Mouse (Mus musculus) heart, embryonic 12.5 days (tissue): ENCODE data around the gene Gm20388. TPM values are rescaled to one million over a fixed set of nuclear protein-coding genes. Genes with fewer than 3 reads are reported as not detected.

Experiments
- ATAC-seq: fragments of 200-750 bp; cut with Nextera tagmentation; 2 replicates; pipeline ENCODE4 v1.8.0; 2017; ENCODE audit warnings: moderate TSS enrichment, moderate library complexity; ENCODE audit not compliant: insufficient number of reproducible peaks, low FRiP score
- H3K27ac ChIP-seq: fragments of 300-500 bp; sonication (generic); 2 replicates; pipeline ENCODE4 v1.5.1; 2016; ENCODE audit warnings: mild to moderate bottlenecking, moderate library complexity; ENCODE audit not compliant: poor library complexity, severe bottlenecking
- H3K27me3 ChIP-seq: fragments of 300-500 bp; sonication (generic); replicated peaks from 2 replicates; pipeline ENCODE4 v1.6.1; 2016; ENCODE audit warnings: mild to moderate bottlenecking, moderate library complexity
- H3K36me3 ChIP-seq: fragments of 300-500 bp; sonication (generic); 2 replicates; pipeline ENCODE4 v1.6.1; 2016; ENCODE audit warnings: mild to moderate bottlenecking, moderate library complexity
- H3K4me1 ChIP-seq: fragments of 300-500 bp; sonication (generic); replicated peaks from 2 replicates; pipeline ENCODE4 v1.6.1; 2016; ENCODE audit warnings: mild to moderate bottlenecking
- H3K4me2 ChIP-seq: fragments of 300-500 bp; sonication (generic); 2 replicates; pipeline ENCODE4 v1.6.1; 2016; ENCODE audit warnings: mild to moderate bottlenecking, moderate library complexity
- H3K4me3 ChIP-seq: fragments of 300-500 bp; sonication (generic); 2 replicates; pipeline ENCODE4 v1.5.1; 2016; ENCODE audit warnings: mild to moderate bottlenecking
- H3K9ac ChIP-seq: fragments of 300-500 bp; sonication (generic); 2 replicates; pipeline ENCODE4 v1.6.1; 2016; ENCODE audit warnings: mild to moderate bottlenecking, moderate library complexity
- H3K9me3 ChIP-seq: fragments of 300-500 bp; sonication (generic); replicated peaks from 2 replicates; pipeline ENCODE4 v1.6.1; 2016; ENCODE audit warnings: mild to moderate bottlenecking, moderate library complexity
- WGBS: fragments of 180-500 bp; shearing (Covaris S2); methylation state at CpG from one replicate; pipeline ENCODE4 v1.1.7; 2016; 5-methylcytosine and 5-hydroxymethylcytosine counted together
- polyA plus RNA-seq: library from polyadenylated mRNA; unstranded; fragments of >200 nt; fragmentation: Nextera tagmentation; extraction: Ambion mirVana; gene quantifications from 2 replicates; pipeline ENCODE4 v1.2.1, GENCODE M21; 2016

Gm20388 gene
- polyA plus RNA-seq, 1 experiment from 2014 or later = not detected

DNA sequence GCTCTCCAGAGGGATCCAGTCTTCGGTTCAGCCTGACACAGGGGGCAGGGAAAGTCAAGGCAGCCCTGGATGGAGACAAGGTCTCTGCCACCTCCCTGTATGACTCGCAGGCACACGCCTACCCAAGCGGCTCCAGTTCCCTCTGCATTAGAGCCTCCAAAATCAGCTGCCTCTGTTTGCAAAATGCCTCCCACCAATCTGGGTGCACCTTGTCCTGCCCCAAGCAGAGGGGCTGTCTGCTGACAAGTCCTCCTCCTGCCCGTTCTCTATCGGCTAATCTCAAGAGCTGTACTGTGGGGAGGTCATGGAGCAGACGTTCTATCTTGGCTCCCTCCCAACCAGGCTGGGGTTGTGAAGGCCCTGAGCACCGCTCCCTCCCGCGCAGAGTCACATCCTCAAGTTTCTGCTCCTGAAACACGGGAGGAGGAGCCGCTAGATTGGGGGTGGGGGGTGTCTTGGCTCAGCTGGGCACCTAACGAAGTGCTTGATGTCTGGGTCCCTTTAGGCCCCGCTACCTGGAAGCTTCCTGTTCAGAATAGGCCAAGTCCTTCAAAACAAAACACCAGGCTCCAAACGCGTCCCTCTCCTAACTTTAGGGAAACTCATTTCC, 2564.4 kb downstream of the Gm20388 start:
- Histone ChIP-seq H3K9ac (peak overlapping the region; percentile 96), H3K4me3 (peak overlapping the region; percentile 94), H3K27ac (peak overlapping the region; percentile 84), H3K4me2 (peak overlapping the region; percentile 90), H3K36me3 (peaks cover 51% of the 10 kb centered on the region), H3K9me3 (no peaks in the 10 kb centered on the region), H3K4me1 (peaks cover 24% of the 10 kb centered on the region), H3K27me3 (no peaks in the 10 kb centered on the region)
- ATAC-seq = peak; percentile 27; the same call in 1 of the 2 replicates
- WGBS = 6% methylated on average over 16 of the region's 16 CpGs

DNA sequence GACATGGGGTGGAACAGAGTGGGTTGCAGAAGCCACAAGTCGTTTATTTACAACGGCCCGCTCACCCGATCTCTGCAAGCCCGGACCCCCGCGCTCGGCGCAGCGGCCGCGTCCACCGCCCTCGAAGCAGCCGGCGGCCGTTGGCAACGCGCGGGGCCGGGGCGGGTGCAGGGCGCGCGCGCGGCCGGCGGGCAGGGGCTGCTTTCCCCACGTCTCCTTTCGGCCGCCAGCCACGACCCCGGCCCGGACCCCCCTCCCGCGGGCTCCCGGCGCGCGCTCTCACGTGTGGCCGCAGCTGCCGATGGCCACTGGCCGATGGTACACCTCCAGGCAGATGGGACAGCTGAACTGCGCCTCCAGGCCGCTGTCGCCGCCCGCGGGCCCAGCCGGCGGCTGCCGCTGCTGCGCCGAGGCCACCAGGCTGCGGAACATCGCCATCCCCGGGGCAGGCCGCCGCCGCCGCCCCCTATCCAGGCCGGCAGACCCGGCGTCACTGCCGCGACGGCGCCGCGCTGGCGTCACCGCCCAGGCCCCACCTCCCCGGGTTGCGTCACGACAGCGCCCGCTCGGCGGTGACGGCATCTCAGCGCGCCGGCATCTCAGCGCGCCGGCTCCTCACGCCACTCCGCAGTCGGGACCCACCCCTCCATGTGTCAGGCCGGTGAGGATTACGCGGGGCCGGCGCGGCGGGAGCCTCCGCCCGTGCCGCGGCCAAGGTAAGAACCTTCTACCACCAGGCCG, 2565.1 kb downstream of the Gm20388 start, which contains the start of the genes Rnf166 and Ctu2:
Gene Rnf166, minus strand, starts transcription at position 485 of the 741 bp plus-strand sequence.
Gene Ctu2, plus strand, starts transcription at position 564 of the 741 bp plus-strand sequence.
- Histone ChIP-seq H3K27ac (peak within 1 kb of the TSS; percentile 84), H3K36me3 (peaks cover 52% of the 10 kb centered on the region), H3K4me2 (peak within 1 kb of the TSS; percentile 90), H3K4me1 (peaks cover 24% of the 10 kb centered on the region), H3K27me3 (no peaks in the 10 kb centered on the region), H3K9me3 (no peaks in the 10 kb centered on the region), H3K9ac (peak within 1 kb of the TSS; percentile 96), H3K4me3 (peak within 1 kb of the TSS; percentile 94)
- peak; percentile 93 for ATAC-seq
- under 1% methylated on average over 101 of the region's 103 CpGs for WGBS

GRCm38 (mm10) chr8:122482448-122482847, 2571.8 kb downstream of the Gm20388 start:
- 92% methylated on average over 8 of the region's 8 CpGs for WGBS
- Histone ChIP-seq H3K4me2 (no peak overlapping the region), H3K9ac (no peak overlapping the region), H3K27ac (no peak overlapping the region), H3K27me3 (no peaks in the 10 kb centered on the region), H3K4me1 (no peaks in the 10 kb centered on the region), H3K36me3 (peaks cover 100% of the 10 kb centered on the region), H3K4me3 (no peak overlapping the region), H3K9me3 (0 out of 2 replicates have a peak, but pooled peaks cover 4% of the 10 kb centered on the region)
- ATAC-seq = no peak; the same call in 1 of the 2 replicates

DNA sequence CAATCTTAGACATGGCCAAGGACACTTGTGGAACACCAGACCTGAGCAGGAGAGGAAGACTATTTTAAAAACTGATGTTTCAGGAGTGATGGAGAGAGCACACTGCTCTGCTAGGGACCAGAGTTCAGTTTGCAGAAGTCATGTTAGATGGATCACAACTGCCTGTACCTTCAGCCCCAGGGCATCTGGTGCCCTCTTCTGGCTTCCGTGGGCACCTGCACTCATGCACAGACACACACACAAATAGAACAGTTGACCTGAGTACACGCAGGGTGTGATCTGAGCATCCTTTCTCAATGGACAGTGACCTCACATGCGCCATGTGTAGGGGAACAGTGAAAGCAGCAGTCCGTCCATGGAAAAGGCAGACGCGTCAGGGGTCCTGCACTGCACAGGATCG, 2573.2 kb downstream of the Gm20388 start:
- Histone ChIP-seq H3K4me2 (no peak overlapping the region), H3K27me3 (no peaks in the 10 kb centered on the region)

GRCm38 (mm10) chr8:122484831-122485230, 2574.2 kb downstream of the Gm20388 start:
- WGBS = 92% methylated on average over 12 of the region's 12 CpGs
- peaks cover 100% of the 10 kb centered on the region for H3K36me3 ChIP-seq
- H3K4me1 ChIP-seq = no peaks in the 10 kb centered on the region
- H3K27ac ChIP-seq = no peak overlapping the region
- H3K9me3 ChIP-seq = 0 out of 2 replicates have a peak, but pooled peaks cover 4% of the 10 kb centered on the region
- H3K9ac ChIP-seq = no peak overlapping the region
- no peak overlapping the region for H3K4me3 ChIP-seq
- H3K4me2 ChIP-seq = no peak overlapping the region
- no peak for ATAC-seq
- no peaks in the 10 kb centered on the region for H3K27me3 ChIP-seq

More for the DNA sequence above, 2573.2 kb downstream of the Gm20388 start:
- WGBS = 92% methylated on average over 7 of the region's 7 CpGs
- ATAC-seq = no peak
- Histone ChIP-seq H3K27ac (no peak overlapping the region), H3K9me3 (0 out of 2 replicates have a peak, but pooled peaks cover 4% of the 10 kb centered on the region), H3K4me3 (no peak overlapping the region), H3K36me3 (peaks cover 100% of the 10 kb centered on the region), H3K9ac (no peak overlapping the region), H3K4me1 (no peaks in the 10 kb centered on the region)

- no peaks in the 10 kb centered on the region for H3K27me3 ChIP-seq
- no peak overlapping the region for H3K4me3 ChIP-seq
- H3K27ac ChIP-seq = no peak overlapping the region
- H3K4me1 ChIP-seq = no peaks in the 10 kb centered on the region
- no peak overlapping the region for H3K4me2 ChIP-seq
- 94% methylated on average over 9 of the region's 9 CpGs for WGBS
- peaks cover 97% of the 10 kb centered on the region for H3K36me3 ChIP-seq
- H3K9ac ChIP-seq = no peak overlapping the region
- H3K9me3 ChIP-seq = 0 out of 2 replicates have a peak, but pooled peaks cover 4% of the 10 kb centered on the region
- ATAC-seq = no peak
These were observed 2577.7 kb downstream of the Gm20388 start for GRCm38 (mm10) chr8:122488387-122488786.

GRCm38 (mm10) chr8:122497016-122497734, 2586.5 kb downstream of the Gm20388 start:
- no peaks in the 10 kb centered on the region for H3K9me3 ChIP-seq

DNA sequence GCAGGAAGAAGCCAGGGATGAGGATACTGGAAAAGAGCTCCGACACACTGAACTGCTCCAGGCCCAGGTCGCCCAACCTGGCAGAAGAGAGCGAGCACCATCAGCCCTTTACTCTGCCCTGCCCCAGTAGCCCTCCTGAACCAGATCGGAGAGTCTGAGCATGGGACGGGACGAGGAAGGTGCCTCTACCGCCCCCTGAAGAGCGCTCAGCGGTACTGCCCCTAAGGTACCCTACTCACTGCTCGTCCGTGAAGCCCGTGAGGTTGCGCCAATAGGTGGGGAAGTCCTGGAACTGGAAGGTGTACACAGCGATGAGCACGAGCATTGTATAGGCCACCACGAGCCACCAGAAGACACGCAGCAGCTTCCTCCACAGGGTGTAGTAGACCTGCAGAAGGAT, 2587.3 kb downstream of the Gm20388 start:
- 67% methylated on average over 17 of the region's 17 CpGs for WGBS
- Histone ChIP-seq H3K9me3 (no peaks in the 10 kb centered on the region), H3K4me1 (no peaks in the 10 kb centered on the region), H3K4me3 (no peak overlapping the region), H3K4me2 (no peak overlapping the region), H3K27me3 (no peaks in the 10 kb centered on the region), H3K9ac (no peak overlapping the region), H3K36me3 (peaks cover 85% of the 10 kb centered on the region), H3K27ac (no peak overlapping the region)
- no peak for ATAC-seq

More at GRCm38 (mm10) chr8:122497016-122497734, 2586.5 kb downstream of the Gm20388 start:
- H3K36me3 ChIP-seq = peaks cover 93% of the 10 kb centered on the region
- H3K4me3 ChIP-seq = no peak overlapping the region
- H3K27me3 ChIP-seq = no peaks in the 10 kb centered on the region
- ATAC-seq = peak; percentile 13; the same call in 1 of the 2 replicates
- H3K9ac ChIP-seq = no peak overlapping the region
- no peak overlapping the region for H3K4me2 ChIP-seq
- no peaks in the 10 kb centered on the region for H3K4me1 ChIP-seq
- H3K27ac ChIP-seq = no peak overlapping the region; the same call in 1 of the 2 replicates
- 80% methylated on average over 12 of the region's 12 CpGs for WGBS

DNA sequence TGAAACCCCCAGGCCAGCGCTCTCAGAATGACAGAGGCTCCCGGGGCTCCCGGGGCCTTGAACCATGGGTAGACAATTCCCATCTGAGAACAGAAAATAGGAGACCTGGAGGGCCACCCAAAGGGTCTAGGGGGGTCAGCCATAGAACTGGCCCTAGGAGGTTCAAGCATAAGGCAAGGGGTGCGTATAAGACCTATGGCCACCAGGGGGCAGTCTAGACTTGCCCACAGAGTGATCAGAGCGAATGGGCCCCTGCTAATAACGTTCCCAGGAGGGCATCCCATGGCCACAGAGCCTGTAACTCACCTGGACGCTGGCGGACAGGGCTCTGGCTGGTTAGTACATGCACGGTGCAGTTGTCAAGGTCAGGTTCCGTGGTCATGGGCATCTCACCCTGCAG, 2590.2 kb downstream of the Gm20388 start:
- Histone ChIP-seq H3K27ac (no peak overlapping the region), H3K4me3 (no peak overlapping the region), H3K27me3 (no peaks in the 10 kb centered on the region), H3K4me2 (no peak overlapping the region), H3K36me3 (peaks cover 74% of the 10 kb centered on the region), H3K9ac (no peak overlapping the region), H3K4me1 (no peaks in the 10 kb centered on the region), H3K9me3 (no peaks in the 10 kb centered on the region)
- WGBS = 40% methylated on average over 10 of the region's 10 CpGs
- 0 out of 2 replicates have a peak, but pooled peaks have one; percentile 51 for ATAC-seq

DNA sequence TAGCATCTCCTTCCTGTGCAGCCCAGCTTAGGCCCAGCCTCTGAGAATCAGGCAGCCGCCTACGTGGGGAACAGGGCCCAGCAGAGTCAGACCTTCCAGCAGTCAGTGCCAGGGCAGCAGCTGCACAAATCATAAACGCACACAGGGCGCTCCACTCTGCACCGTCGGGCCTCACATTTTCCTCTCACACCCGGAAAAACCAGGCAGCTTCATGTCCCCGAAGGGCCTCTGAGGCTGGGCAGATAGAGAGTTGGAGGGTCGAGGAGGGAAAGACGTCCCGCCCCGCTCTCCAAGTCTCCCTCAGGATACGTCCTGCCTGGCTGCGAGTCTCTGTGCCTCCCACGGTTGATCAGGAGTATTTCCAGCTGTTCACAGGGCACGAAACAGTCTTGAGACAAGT, 2600.9 kb downstream of the Gm20388 start:
- H3K36me3 ChIP-seq = peaks cover 27% of the 10 kb centered on the region
- no peaks in the 10 kb centered on the region for H3K27me3 ChIP-seq
- H3K4me2 ChIP-seq = no peak overlapping the region
- H3K4me1 ChIP-seq = peaks cover 40% of the 10 kb centered on the region
- peak; percentile 30; the same call in 1 of the 2 replicates for ATAC-seq
- 60% methylated on average over 16 of the region's 16 CpGs for WGBS
- H3K4me3 ChIP-seq = no peak overlapping the region
- H3K27ac ChIP-seq = peak overlapping the region; percentile 57
- H3K9me3 ChIP-seq = no peaks in the 10 kb centered on the region
- H3K9ac ChIP-seq = no peak overlapping the region
